Mouse (Mus musculus) intestine, embryonic 14.5 days (tissue): Measurements from ENCODE around the gene Gnl2. TPM values are rescaled to one million over a fixed set of nuclear protein-coding genes. Genes with fewer than 3 reads are reported as not detected.
A peak's percentile ranks its signal among the peaks of the same experiment; 100 is the strongest.

Experiments
- ATAC-seq: fragments of 200-750 bp; cut with Nextera tagmentation; replicated peaks from 2 replicates; pipeline ENCODE4 v1.8.0; 2017; ENCODE audit warnings: low read depth, moderate number of reproducible peaks, moderate TSS enrichment, moderate library complexity; ENCODE audit not compliant: low FRiP score, low TSS enrichment
- DNase-seq: peaks from one replicate; pipeline ENCODE4 v3.0.0-alpha.2; 2018; ENCODE audit warnings: low spot score
- H3K27ac ChIP-seq: fragments of 300-500 bp; sonication (generic); 2 replicates; pipeline ENCODE4 v1.5.1; 2014; ENCODE audit warnings: low read depth, mild to moderate bottlenecking, control low read depth
- H3K27me3 ChIP-seq: fragments of 300-500 bp; sonication (generic); replicated peaks from 2 replicates; pipeline ENCODE4 v1.6.1; 2014; ENCODE audit warnings: low read length, control low read depth; ENCODE audit not compliant: control insufficient read depth, insufficient read depth
- H3K36me3 ChIP-seq: fragments of 300-500 bp; sonication (generic); 2 replicates; pipeline ENCODE4 v1.6.1; 2014; ENCODE audit warnings: low read length, control low read depth; ENCODE audit not compliant: control insufficient read depth, insufficient read depth
- H3K4me1 ChIP-seq: fragments of 300-500 bp; sonication (generic); replicated peaks from 2 replicates; pipeline ENCODE4 v1.6.1; 2014; ENCODE audit warnings: low read length, control low read depth, mixed read lengths; ENCODE audit not compliant: control insufficient read depth, insufficient read depth
- H3K4me2 ChIP-seq: fragments of 300-500 bp; sonication (generic); 2 replicates; pipeline ENCODE4 v1.6.1; 2014; ENCODE audit warnings: low read length
- H3K4me3 ChIP-seq: fragments of 300-500 bp; sonication (generic); 2 replicates; pipeline ENCODE4 v1.5.1; 2014; ENCODE audit warnings: low read depth, low read length, control low read depth, mixed read lengths
- H3K9ac ChIP-seq: fragments of 300-500 bp; sonication (generic); 2 replicates; pipeline ENCODE4 v1.6.1; 2014; ENCODE audit warnings: mild to moderate bottlenecking, low read length
- H3K9me3 ChIP-seq: fragments of 300-500 bp; sonication (generic); 2 replicates; pipeline ENCODE4 v1.6.1; 2016; ENCODE audit warnings: low read length, control low read depth; ENCODE audit not compliant: control insufficient read depth
- WGBS: fragments of 180-500 bp; shearing (Covaris S2); extraction: QIAGEN DNeasy Blood & Tissue Kit; methylation state at CpG from one replicate; pipeline ENCODE4 v1.1.7; 2014; 5-methylcytosine and 5-hydroxymethylcytosine counted together
- polyA plus RNA-seq: library from polyadenylated mRNA; unstranded; fragments of >200 nt; fragmentation: Nextera tagmentation; extraction: Ambion mirVana; gene quantifications from 2 replicates; pipeline ENCODE4 v1.2.1, GENCODE M21; 2014

Gnl2 gene
- polyA plus RNA-seq, 1 experiment from 2014 or later = 76.2 TPM

DNA sequence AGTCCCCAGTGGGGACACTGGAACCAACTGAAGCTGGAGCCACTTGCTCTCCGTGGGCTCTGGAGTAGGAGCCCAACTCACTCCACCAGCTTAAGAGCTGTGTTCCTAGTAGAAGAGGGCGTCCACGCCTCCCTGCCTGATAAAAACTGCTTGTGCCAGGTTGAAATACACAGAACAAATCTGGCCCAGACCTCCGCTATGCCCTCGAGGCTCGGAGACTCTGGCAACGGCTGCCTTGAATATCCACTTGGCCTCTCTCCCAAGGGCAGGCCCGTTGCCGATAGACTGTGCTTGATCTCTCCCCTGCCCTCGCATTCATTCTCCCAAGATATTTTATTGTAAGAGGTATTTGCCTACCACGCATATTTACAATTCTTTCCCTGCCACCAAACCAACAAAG, 1.0 kb downstream of the Gnl2 start:
- Histone ChIP-seq H3K4me3 (no peak overlapping the region), H3K9ac (no peak overlapping the region), H3K4me1 (no peaks in the 10 kb centered on the region), H3K27me3 (0 out of 2 replicates have a peak, but pooled peaks cover 6% of the 10 kb centered on the region), H3K27ac (no peak overlapping the region), H3K9me3 (no peaks in the 10 kb centered on the region), H3K36me3 (no peaks in the 10 kb centered on the region), H3K4me2 (no peak overlapping the region)
- ATAC-seq (no peak), DNase-seq (no peak)
- 65% methylated on average over 11 of the region's 11 CpGs for WGBS

DNA sequence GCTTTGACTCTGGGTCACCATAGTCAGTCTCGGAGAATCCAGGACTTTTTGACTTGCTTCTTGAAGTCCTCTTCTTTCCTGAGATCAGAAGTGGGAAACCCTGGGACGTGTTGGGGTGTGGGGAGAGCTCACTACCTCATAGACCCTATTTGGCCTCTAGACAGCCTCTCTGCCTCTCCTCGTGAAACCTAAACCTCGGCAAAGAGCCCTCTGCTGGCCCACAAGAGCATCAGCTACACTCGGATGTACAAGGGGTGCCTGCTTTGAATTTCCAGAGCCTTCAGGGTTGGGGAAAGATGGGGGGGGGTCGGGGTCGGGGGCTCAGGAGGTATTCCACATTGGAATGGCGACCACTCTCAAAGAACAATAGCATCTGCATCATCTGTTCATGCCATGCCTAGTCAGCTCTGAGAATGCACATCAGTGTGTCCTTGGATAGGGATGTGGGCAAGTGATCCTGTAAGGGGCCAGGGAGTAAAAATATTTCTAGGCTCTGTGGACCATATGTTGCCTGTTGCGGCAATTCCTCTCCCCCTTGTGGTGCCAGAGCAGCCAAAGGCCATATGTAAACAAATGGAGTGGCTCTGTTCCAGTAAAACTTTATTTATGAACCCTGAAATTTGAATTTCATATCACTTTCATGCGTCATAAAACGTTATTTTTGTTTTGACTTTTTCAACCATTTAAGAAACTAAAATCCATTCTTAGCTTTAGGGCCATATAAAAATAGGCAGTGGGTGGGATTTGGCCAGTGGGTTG, 4.6 kb downstream of the Gnl2 start:
- ATAC-seq (no peak), DNase-seq (no peak)
- Histone ChIP-seq H3K4me3 (no peak overlapping the region), H3K9me3 (no peaks in the 10 kb centered on the region), H3K36me3 (no peaks in the 10 kb centered on the region), H3K9ac (no peak overlapping the region), H3K27me3 (0 out of 2 replicates have a peak, but pooled peaks cover 3% of the 10 kb centered on the region), H3K27ac (no peak overlapping the region), H3K4me1 (no peaks in the 10 kb centered on the region), H3K4me2 (no peak overlapping the region)
- WGBS = 34% methylated on average over 11 of the region's 11 CpGs

DNA sequence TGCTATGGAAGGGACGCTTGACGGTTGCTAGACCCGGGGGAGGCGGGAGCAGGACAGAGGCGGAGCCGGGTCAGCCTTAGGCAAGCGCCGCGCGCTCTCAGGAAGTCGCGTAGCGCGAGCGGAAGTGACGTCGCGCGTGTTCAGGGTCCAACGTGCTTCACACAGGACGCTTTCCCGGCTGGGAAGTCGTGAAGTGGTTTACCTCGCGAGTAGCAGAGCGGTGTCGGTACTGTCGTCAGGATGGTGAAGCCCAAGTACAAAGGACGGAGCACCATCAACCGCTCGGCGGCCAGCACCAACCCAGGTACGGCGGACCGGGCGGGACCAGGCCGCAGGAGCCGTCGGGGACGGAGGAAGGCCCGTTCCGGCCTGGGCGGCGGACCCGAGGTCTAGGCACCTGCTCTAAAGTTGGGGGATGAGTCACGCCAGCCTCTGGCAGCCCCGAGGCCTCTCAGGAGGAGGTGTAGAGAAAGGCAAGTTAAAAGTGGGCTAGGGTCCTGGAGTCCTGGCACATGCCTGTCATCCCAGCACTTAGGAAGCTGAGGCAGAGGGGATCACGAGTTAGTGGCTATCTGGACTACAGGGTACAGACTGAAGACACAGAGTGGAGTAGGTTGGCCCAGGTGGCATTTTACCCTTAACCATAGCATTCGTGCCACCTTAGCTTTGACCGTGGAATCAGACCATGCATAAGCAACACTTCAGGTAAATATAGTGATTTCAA, 13.7 kb downstream of the Gnl2 start:
- no peaks in the 10 kb centered on the region for H3K9me3 ChIP-seq
- ATAC-seq (peak; percentile 96), DNase-seq (peak; percentile 96)
- under 1% methylated on average over 50 of the region's 50 CpGs for WGBS
- no peaks in the 10 kb centered on the region for H3K27me3 ChIP-seq
- 0 out of 2 replicates have a peak overlapping the region, but pooled peaks have one; percentile 28 for H3K27ac ChIP-seq
- H3K4me1 ChIP-seq = no peaks in the 10 kb centered on the region
- peak overlapping the region; percentile 64 for H3K4me3 ChIP-seq
- H3K9ac ChIP-seq = peak overlapping the region; percentile 79
- H3K36me3 ChIP-seq = peaks cover 14% of the 10 kb centered on the region
- peak overlapping the region; percentile 67 for H3K4me2 ChIP-seq

DNA sequence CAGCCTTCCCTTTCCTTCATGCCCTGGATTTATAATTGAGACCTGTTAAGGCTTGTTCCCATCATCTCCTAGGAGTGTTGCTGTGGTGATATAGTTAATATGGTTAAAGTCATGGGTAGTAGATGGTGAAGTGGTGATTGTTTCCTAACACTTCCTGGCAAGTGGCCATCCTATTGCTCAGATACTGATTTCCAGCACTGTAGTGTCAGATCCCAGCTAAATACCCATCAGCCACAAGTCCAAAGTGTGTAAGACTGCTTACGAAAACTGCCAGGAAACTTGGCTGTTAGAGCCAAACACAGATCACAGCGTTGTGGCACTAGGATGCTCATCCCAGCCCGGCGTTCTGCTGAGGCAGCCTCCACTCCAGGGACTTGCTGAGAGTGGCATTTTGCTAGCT, 18.0 kb downstream of the Gnl2 start:
- no peak for ATAC-seq
- no peaks in the 10 kb centered on the region for H3K27me3 ChIP-seq

DNA sequence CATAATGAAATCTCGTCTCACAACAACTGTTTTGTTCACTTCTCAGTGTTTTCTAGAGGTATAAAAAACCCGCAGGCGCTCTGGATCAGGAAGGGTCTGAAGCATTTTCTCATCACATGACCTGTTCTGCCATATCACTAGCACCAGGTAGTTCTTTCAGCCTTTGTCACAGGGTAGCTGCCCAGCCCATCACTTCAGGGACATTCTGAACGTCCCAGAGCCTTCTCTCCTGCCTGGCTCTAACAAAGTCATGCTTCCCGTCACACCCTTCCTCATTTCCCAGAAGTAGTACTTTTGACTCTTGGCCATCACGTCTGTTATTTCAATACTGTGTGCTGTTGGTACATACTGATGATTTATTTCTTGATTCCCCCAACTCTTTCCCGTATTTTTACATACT, 28.1 kb downstream of the Gnl2 start:
- DNase-seq = no peak
- H3K27me3 ChIP-seq = no peaks in the 10 kb centered on the region
- no peak overlapping the region for H3K9ac ChIP-seq
- H3K4me2 ChIP-seq = no peak overlapping the region
- no peak for ATAC-seq
- H3K36me3 ChIP-seq = peaks cover 98% of the 10 kb centered on the region
- no peak overlapping the region for H3K4me3 ChIP-seq
- WGBS = 88% methylated on average over 7 of the region's 7 CpGs
- H3K9me3 ChIP-seq = no peaks in the 10 kb centered on the region
- H3K4me1 ChIP-seq = no peaks in the 10 kb centered on the region
- no peak overlapping the region for H3K27ac ChIP-seq

More for the DNA sequence above, 18.0 kb downstream of the Gnl2 start:
- Histone ChIP-seq H3K4me1 (no peaks in the 10 kb centered on the region), H3K9me3 (no peaks in the 10 kb centered on the region), H3K27ac (no peak overlapping the region), H3K36me3 (peaks cover 47% of the 10 kb centered on the region), H3K4me2 (no peak overlapping the region), H3K9ac (no peak overlapping the region), H3K4me3 (no peak overlapping the region)
- 93% methylated on average over 4 of the region's 4 CpGs for WGBS
- DNase-seq = no peak

- ATAC-seq (no peak), DNase-seq (no peak)
- Histone ChIP-seq H3K9me3 (no peaks in the 10 kb centered on the region), H3K9ac (no peak overlapping the region), H3K4me2 (no peak overlapping the region), H3K27ac (no peak overlapping the region), H3K4me3 (no peak overlapping the region), H3K27me3 (no peaks in the 10 kb centered on the region), H3K4me1 (no peaks in the 10 kb centered on the region), H3K36me3 (peaks cover 62% of the 10 kb centered on the region)
- WGBS = 86% methylated on average over 9 of the region's 9 CpGs
Observed at GRCm38 (mm10) chr4:125055385-125055784, 39.0 kb downstream of the Gnl2 start.

DNA sequence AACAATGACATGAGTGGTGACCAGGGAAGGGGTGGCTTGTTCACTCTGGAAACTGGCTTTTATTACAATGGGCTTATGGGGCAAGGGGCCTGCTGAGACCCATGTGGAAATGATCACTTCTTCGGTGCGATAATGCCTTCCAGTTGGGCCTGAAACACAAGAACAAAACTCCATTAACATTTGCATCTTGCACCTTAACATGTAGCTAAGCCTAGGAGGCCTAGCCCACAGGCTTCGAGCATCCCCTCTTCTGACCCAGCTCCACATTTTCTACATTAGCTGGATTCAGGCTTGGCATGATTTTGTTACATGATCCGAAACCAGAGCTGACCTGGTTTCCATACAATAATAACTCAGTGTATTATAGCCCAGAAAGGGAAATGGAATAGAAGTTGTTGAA, 40.1 kb downstream of the Gnl2 start:
- no peak for ATAC-seq
- 92% methylated on average over 4 of the region's 4 CpGs for WGBS
- no peaks in the 10 kb centered on the region for H3K9me3 ChIP-seq
- H3K9ac ChIP-seq = no peak overlapping the region
- H3K4me3 ChIP-seq = no peak overlapping the region
- H3K4me1 ChIP-seq = no peaks in the 10 kb centered on the region
- DNase-seq = no peak
- no peaks in the 10 kb centered on the region for H3K27me3 ChIP-seq
- H3K4me2 ChIP-seq = no peak overlapping the region
- H3K36me3 ChIP-seq = peaks cover 52% of the 10 kb centered on the region
- no peak overlapping the region for H3K27ac ChIP-seq

DNA sequence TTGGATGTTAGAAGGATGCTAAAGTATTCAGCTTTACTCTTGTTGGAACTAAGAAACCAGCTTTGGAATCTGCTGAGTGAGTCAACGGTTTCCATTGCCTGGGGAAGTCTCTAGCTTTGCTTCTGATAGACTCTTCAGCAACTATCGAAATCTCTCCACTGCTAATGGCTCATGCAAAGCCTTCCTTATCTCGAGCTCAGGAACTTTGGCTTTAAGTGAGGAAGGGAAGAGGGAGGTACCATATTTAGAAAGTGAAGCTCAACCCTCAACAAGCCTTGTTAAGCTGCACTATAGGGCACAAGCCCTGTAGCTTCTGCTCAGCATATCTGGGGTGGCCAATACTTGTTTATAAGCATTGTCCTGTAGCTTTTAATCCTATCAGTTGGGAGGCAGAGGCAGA, 40.9 kb downstream of the Gnl2 start:
- Histone ChIP-seq H3K9ac (no peak overlapping the region), H3K36me3 (peaks cover 44% of the 10 kb centered on the region), H3K27me3 (no peaks in the 10 kb centered on the region), H3K27ac (no peak overlapping the region), H3K4me2 (no peak overlapping the region), H3K9me3 (no peaks in the 10 kb centered on the region), H3K4me1 (no peaks in the 10 kb centered on the region), H3K4me3 (no peak overlapping the region)
- ATAC-seq (no peak), DNase-seq (no peak)
- 58% methylated on average over 3 of the region's 3 CpGs for WGBS
